Mouse (Mus musculus) kidney, postnatal 4 days (tissue): ENCODE results near the gene Ddx58.

ENCODE experiments used
- DNase-seq, 2 experiments: peaks; one replicate each; pipeline ENCODE4 v3.0.0; 2021; ENCODE audit warnings: mixed read lengths in 2 of 2

The Ddx58 gene

GRCm38 (mm10) chr4:40233062-40233664, 6.5 kb downstream of the Ddx58 start:
- DNase-seq = no peak

DNA sequence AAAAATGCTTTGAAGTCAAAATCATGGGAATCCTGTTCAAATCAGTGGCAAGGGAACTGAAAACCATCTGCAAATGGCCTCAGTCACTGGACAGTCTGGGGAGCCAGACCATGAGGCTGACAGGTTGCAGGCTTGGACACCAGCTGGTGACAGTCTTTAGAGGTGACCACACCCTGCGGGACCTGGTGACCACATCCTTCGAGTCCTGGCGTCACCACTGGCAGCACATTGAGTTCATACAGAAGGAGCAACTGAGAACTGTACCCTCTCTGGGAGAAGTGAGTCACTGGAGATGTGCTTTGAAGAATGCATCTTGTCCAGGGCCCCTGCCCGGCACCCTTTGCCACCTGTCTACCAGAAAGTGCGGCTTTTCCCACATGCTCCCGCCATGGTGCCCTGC, 9.9 kb downstream of the Ddx58 start:
- no peak for DNase-seq

DNA sequence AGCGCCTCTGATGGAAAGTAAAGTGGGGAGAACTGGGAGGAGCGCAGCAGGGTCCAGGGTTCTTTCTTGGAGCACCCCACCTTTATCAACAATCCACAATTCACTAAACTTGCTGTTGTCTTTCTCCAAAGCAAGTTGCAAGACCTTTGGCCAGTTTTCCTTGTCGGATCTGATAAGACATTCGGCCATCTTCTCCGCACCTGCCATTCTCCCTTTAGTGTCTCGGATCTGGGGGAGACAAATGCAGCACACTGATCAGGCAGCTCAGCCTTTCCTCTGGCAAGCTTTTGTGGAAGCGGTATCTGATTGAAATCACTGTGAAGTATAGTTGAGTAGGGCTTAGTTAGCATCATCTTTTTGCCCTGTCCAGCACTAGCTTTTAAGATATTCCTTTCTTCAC, 11.7 kb downstream of the Ddx58 start:
- no peak for DNase-seq

DNA sequence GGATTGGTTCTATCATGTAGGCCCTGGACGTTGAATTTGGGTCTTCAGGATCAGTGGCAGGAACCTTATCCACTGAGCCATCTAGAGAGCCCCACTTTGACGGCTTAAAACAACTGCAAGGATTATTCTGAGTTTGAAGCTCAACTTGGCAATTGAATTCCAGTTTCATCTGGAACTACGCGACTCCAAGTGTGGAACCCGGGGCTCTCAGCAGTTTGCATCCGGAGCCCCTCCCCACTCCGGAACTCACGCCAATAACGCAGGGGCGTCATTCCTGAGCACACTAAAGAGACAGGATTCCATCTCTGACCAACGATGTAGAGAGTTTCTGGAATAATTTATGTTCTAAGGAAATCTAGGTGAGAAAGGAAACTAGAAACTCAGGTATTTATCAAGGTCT, 12.5 kb downstream of the Ddx58 start:
- no peak for DNase-seq

DNA sequence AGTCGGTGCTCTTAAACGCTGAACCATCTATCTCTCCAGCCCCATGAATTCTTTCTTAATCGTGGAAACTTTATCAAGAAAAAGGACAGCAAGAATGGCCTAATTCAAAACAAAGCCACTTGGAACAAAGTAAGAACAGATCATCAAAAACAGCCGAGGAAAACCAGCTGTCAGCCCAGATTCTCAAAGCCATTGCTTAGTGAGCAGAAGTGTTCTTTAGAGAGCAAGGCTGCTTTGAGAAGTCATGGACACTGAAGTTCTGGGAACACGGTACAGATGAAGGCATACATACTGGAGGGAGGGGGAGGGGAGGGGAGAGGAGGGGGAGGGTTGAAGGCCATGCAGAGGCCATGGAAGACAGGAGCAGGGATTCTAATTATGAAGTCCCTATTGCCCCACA, 13.5 kb downstream of the Ddx58 start:
- no peak for DNase-seq

GRCm38 (mm10) chr4:40221876-40222585, 17.6 kb downstream of the Ddx58 start:
- no peak for DNase-seq

DNA sequence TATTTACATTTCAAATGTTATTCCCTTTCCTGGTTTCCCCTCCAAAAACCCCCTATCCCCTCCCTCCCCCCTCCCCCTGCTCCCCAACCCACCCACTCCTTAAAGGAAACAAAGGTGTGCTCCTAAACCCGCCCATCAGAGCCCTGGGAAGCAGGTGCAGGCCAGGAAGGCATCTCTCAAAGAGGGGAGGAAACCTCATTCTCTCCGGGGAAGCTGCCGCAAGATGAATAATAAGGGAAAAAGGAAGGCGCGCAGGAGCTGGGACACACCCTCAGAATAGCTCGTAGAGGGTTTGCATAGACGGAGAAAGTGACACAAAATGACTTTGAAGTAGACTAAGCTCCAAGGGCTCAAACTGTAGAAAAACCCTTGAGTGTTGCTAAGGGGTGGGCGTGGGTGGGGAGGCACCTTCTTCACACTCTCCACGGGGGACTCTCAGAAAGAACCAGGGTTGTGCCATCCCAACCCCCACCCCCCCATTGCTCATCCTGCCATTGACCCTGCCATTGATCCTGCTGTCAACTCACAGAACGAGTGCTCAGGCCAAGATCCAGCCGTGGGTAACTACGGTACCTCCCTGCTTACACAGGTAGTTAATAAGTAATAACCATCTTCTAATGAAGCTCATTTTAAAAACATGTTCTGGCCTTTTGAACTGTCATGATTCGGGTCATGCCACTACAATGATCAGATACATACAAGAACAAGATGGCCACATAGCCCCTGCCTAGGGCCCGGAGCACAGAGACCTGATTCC, 18.4 kb downstream of the Ddx58 start:
- DNase-seq = no peak

- no peak for DNase-seq
These were observed 19.2 kb downstream of the Ddx58 start for GRCm38 (mm10) chr4:40220437-40220836.

DNA sequence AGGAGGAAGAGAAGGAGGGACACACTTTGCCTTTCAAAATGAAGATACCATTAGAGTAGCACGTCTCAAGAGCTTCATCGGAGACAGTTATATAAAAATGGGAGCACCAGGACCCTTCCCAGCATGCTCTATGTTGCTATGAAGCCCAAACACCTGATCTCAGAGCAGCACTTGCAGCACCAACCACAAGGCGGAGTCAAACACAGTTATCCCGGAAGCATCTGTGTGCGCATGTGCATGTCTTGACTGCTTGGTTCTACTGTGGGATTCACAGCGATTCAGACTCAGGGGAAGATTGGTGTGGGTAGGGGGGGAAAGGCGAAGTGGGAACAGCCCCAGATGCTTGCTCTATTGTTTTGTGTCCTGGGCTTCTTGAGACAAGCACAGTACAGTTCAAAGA, 21.2 kb downstream of the Ddx58 start:
- peak; percentile 47 to 68 for DNase-seq

DNA sequence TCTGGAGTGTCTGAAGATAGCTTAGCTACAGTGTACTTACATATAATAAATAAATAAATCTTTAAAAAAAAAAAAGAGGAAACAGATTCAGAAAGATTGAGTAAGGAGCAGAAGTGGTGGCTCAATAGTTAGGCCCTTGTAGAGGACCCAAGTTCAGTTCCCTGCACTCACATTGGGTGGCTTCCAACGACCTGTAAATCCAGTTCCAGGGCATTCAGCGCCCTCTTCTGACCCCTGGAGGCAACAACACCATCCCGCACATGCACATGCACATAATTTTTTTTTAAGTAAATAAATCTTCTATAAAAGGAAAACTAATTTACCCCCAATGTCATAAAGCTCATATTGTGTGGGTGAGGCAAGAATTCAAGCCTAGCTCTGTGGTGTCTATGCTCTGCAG, 21.7 kb downstream of the Ddx58 start:
- no peak for DNase-seq

- no peak for DNase-seq
These were observed 27.5 kb downstream of the Ddx58 start for GRCm38 (mm10) chr4:40212177-40212576.

- DNase-seq = no peak
These were observed 31.9 kb downstream of the Ddx58 start for GRCm38 (mm10) chr4:40207701-40208100.

GRCm38 (mm10) chr4:40205231-40205903, 34.3 kb downstream of the Ddx58 start:
- DNase-seq = no peak

- no peak for DNase-seq
These were observed 35.3 kb downstream of the Ddx58 start for GRCm38 (mm10) chr4:40204374-40204773.

- no peak for DNase-seq
These were observed 37.4 kb downstream of the Ddx58 start for GRCm38 (mm10) chr4:40202205-40202604.

- no peak for DNase-seq
These were observed 44.3 kb downstream of the Ddx58 start for GRCm38 (mm10) chr4:40195336-40195735.

DNA sequence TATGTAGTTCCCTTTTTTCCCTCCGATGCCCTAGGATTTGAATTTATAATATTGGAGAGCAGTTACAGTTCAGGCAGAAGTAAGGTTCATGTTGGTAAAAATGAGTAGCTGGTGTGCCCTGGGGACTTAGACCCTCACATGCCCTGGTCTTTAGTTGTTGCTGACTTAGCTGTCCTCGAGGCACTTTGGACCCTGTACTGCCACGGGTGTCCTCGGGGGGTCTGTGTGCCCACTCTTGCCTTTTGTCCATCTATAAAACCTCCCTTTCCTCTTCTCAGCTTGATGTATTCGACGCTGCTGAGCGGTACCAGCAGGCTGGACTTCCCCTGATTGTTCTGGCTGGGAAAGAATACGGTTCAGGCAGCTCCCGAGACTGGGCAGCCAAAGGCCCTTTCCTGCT, 46.2 kb downstream of the Ddx58 start:
- DNase-seq = peak in 1 of 2 experiments; percentile 15

DNA sequence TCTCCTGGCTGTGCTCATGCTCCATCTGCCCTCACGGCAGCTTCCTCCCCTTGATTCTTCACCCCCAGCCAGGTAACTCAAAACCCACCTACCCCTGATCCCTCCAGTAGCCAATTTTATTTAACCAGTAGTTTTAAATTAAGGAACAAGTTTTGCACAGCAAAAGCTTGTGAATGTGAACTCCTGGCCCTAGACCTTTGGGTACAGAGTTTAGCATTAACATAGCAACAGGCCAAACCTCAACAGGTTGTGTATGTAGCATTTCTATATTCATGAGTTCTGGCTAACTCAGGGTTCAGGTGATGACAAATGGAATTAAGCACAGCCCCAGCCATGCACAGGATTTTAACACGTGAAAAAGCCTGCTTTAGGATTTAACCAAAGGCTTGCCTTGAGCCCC, 47.4 kb downstream of the Ddx58 start:
- no peak for DNase-seq

- no peak for DNase-seq
These were observed 51.7 kb downstream of the Ddx58 start for GRCm38 (mm10) chr4:40187956-40188355.

GRCm38 (mm10) chr4:40184470-40184869, 55.2 kb downstream of the Ddx58 start:
- DNase-seq = no peak

- no peak for DNase-seq
These were observed 55.8 kb downstream of the Ddx58 start for GRCm38 (mm10) chr4:40183781-40184180.

- peak; percentile 81 to 83 for DNase-seq
These were observed 56.8 kb downstream of the Ddx58 start for GRCm38 (mm10) chr4:40182651-40183320.

DNA sequence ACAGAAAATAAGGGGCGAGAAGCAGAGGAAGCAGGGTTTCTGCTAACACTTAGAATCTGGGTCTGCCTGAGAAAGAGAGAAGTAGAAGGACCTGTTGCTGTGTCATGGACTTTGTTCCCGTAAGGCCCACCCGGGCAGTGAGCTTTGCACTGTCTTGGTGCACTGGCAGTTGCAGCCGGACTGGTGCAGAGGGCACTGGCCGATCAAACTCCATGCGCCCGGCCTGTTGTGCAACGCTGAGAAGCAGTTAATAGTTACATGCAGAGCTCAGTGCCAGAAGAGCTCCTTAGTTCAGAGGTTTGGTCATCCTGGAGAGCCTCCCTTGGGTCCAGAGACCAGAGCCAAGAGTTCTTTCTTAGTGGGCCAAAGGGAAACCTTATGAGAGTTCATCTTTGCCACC, 57.9 kb downstream of the Ddx58 start:
- peak; percentile 61 to 80 for DNase-seq
